Mouse (Mus musculus) liver, adult 2 months (tissue): ENCODE data around the gene Hs1bp3.

Experiments used
- CTCF ChIP-seq: fragments of 200-500 bp; IDR thresholded peaks from 2 replicates; pipeline ENCODE4 v1.5.1; 2011; ENCODE audit warnings: low read depth, low read length, control low read depth
- POLR2A ChIP-seq: fragments of 200-500 bp; IDR thresholded peaks from 2 replicates; pipeline ENCODE4 v1.6.1; 2011; ENCODE audit warnings: low read length, control low read depth; ENCODE audit not compliant: insufficient read depth; ENCODE audit errors: extremely low read depth

GRCm38 (mm10) chr12:8351025-8351903, 38.0 kb downstream of the Hs1bp3 start:
- TF ChIP-seq CTCF (no peak), POLR2A (no peak)
